ENCODE assay signal across 18 mouse cellular contexts in genomic region chr2:78064321-78065037, GRCm38 (mm10).
DNase-seq lines count a peak whose midpoint lies in the region; ATAC-seq and TF ChIP-seq lines count a peak whose summit lies in the region.
"Had no signal": no experiment of that assay in that cellular context is flagged by ENCODE, and none has a peak within 500 bp of the region (broad histone marks: within the 10 kb centered on the region; RNA-seq: fewer than 3 reads in every experiment).

No protein-coding gene starts in this region.

- H3K9me3 ChIP-seq in forebrain, embryonic 10.5 days: no peaks in the 10 kb centered on the region
- no peaks in the 10 kb centered on the region for H3K9me3 ChIP-seq in hindbrain, embryonic 13.5 days
- H3K9me3 ChIP-seq in midbrain, embryonic 14.5 days (ENCODE audit: control insufficient read depth, low read length): no peaks in the 10 kb centered on the region
- H3K9me3 ChIP-seq in intestine, embryonic 16.5 days (ENCODE audit: control insufficient read depth, low read length): no peaks in the 10 kb centered on the region
- H3K9me3 ChIP-seq: embryonic facial prominence, embryonic 15.5 days; heart, embryonic 12.5 days; liver, embryonic 12.5 days; stomach, embryonic 15.5 days had no signal

- no peak overlapping the region for H3K27ac ChIP-seq in forebrain, embryonic 10.5 days
- no peak overlapping the region; the same call in 1 of the 2 replicates for H3K27ac ChIP-seq in hindbrain, embryonic 13.5 days
- H3K27ac ChIP-seq in midbrain, embryonic 14.5 days (replicated peaks; ENCODE audit: low read depth, low read length): peak overlapping the region; percentile 57; the same call in 1 of the 2 replicates
- no peak overlapping the region for H3K27ac ChIP-seq in intestine, embryonic 16.5 days (ENCODE audit: low read length)
- H3K27ac ChIP-seq: embryonic facial prominence, embryonic 15.5 days; gastrocnemius, adult 2 months; left cerebral cortex, adult 2 months; liver, embryonic 12.5 days; stomach, embryonic 15.5 days had no signal

- in situ Hi-C loops in Patski (cut with MboI; ENCODE audit: low pct_unique_long_range_greater_than_20kb): no loop called here

- no peaks in the 10 kb centered on the region for H3K27me3 ChIP-seq in Patski
- peaks cover 22% of the 10 kb centered on the region for H3K27me3 ChIP-seq in forebrain, embryonic 10.5 days (ENCODE audit: poor library complexity, severe bottlenecking)
- H3K27me3 ChIP-seq in hindbrain, embryonic 13.5 days: 0 out of 2 replicates have a peak, but pooled peaks cover 2% of the 10 kb centered on the region
- no peaks in the 10 kb centered on the region for H3K27me3 ChIP-seq in midbrain, embryonic 14.5 days (ENCODE audit: control insufficient read depth, insufficient read depth, low read length)
- H3K27me3 ChIP-seq in intestine, embryonic 16.5 days (replicated peaks; ENCODE audit: control insufficient read depth, insufficient read depth, low read length): no peaks in the 10 kb centered on the region
- H3K27me3 ChIP-seq: embryonic facial prominence, embryonic 15.5 days; heart, embryonic 12.5 days; liver, embryonic 12.5 days; stomach, embryonic 15.5 days had no signal

- H3K36me3 ChIP-seq in forebrain, embryonic 10.5 days (replicated peaks): no peaks in the 10 kb centered on the region
- H3K36me3 ChIP-seq in hindbrain, embryonic 13.5 days: no peaks in the 10 kb centered on the region
- H3K36me3 ChIP-seq in midbrain, embryonic 14.5 days (ENCODE audit: control insufficient read depth, insufficient read depth, low read length): no peaks in the 10 kb centered on the region
- H3K36me3 ChIP-seq in intestine, embryonic 16.5 days (ENCODE audit: control insufficient read depth, insufficient read depth, low read length): no peaks in the 10 kb centered on the region
- H3K36me3 ChIP-seq: embryonic facial prominence, embryonic 15.5 days; heart, embryonic 12.5 days; liver, embryonic 12.5 days; stomach, embryonic 15.5 days had no signal

- CTCF ChIA-PET in Patski (lab: Charles Lee): interaction anchor here (1.2 kb wide), 1 partner anchor 604 kb away, joined by 3 read pairs; no protein-coding TSS in a partner anchor

- no peak overlapping the region for H3K4me3 ChIP-seq in forebrain, embryonic 10.5 days
- H3K4me3 ChIP-seq in hindbrain, embryonic 13.5 days: no peak overlapping the region
- no peak overlapping the region for H3K4me3 ChIP-seq in midbrain, embryonic 14.5 days (replicated peaks; ENCODE audit: low read depth, low read length)
- H3K4me3 ChIP-seq in intestine, embryonic 16.5 days (ENCODE audit: low read length): no peak overlapping the region
- H3K4me3 ChIP-seq: embryonic facial prominence, embryonic 15.5 days; gastrocnemius, adult 2 months; heart, embryonic 12.5 days; left cerebral cortex, adult 2 months; liver, embryonic 12.5 days; myocyte; stomach, embryonic 15.5 days had no signal

- WGBS in forebrain, embryonic 10.5 days: 50% methylated on average over 16 of the region's 16 CpGs
- WGBS in hindbrain, embryonic 13.5 days: 27% methylated on average over 16 of the region's 16 CpGs
- WGBS in midbrain, embryonic 14.5 days: 19% methylated on average over 16 of the region's 16 CpGs
- 68% methylated on average over 16 of the region's 16 CpGs for WGBS in intestine, embryonic 16.5 days

- ATAC-seq in Patski: no peak
- ATAC-seq in hindbrain, embryonic 13.5 days (ENCODE audit: low FRiP score): 0 out of 2 replicates have a peak, but pooled peaks have one; percentile 52
- ATAC-seq in midbrain, embryonic 14.5 days (ENCODE audit: low FRiP score, low TSS enrichment): peak; percentile 73
- no peak for ATAC-seq in intestine, embryonic 16.5 days
- ATAC-seq: liver, embryonic 12.5 days had no signal

- H3K9ac ChIP-seq in hindbrain, embryonic 13.5 days: no peak overlapping the region
- 0 out of 2 replicates have a peak overlapping the region, but pooled peaks have one; percentile 26 for H3K9ac ChIP-seq in midbrain, embryonic 14.5 days (replicated peaks; ENCODE audit: low read length)
- no peak overlapping the region for H3K9ac ChIP-seq in intestine, embryonic 16.5 days (ENCODE audit: low read depth, low read length)
- H3K9ac ChIP-seq: embryonic facial prominence, embryonic 15.5 days; heart, embryonic 12.5 days; liver, embryonic 12.5 days; stomach, embryonic 15.5 days had no signal

- peaks cover 10% of the 10 kb centered on the region for H3K4me1 ChIP-seq in forebrain, embryonic 10.5 days
- peaks cover 6% of the 10 kb centered on the region; the same call in 1 of the 2 replicates for H3K4me1 ChIP-seq in hindbrain, embryonic 13.5 days (replicated peaks)
- H3K4me1 ChIP-seq in midbrain, embryonic 14.5 days (ENCODE audit: control insufficient read depth, insufficient read depth, low read length): peaks cover 7% of the 10 kb centered on the region; the same call in 1 of the 2 replicates
- no peaks in the 10 kb centered on the region for H3K4me1 ChIP-seq in intestine, embryonic 16.5 days (ENCODE audit: control insufficient read depth, insufficient read depth, low read length)
- H3K4me1 ChIP-seq: embryonic facial prominence, embryonic 15.5 days; heart, embryonic 12.5 days had no signal

- no peak overlapping the region for H3K4me2 ChIP-seq in hindbrain, embryonic 13.5 days
- peak overlapping the region; percentile 27; the same call in 1 of the 2 replicates for H3K4me2 ChIP-seq in midbrain, embryonic 14.5 days (ENCODE audit: low read length)
- no peak overlapping the region for H3K4me2 ChIP-seq in intestine, embryonic 16.5 days (ENCODE audit: low read depth, low read length)
- H3K4me2 ChIP-seq: embryonic facial prominence, embryonic 15.5 days; heart, embryonic 12.5 days; liver, embryonic 12.5 days; stomach, embryonic 15.5 days had no signal

- DNase-seq in Patski (ENCODE audit: low read depth, low spot score): no peak
- peak; percentile 25 for DNase-seq in forebrain, embryonic 10.5 days (ENCODE audit: extremely low spot score, low spot score)
- peak; percentile 71 for DNase-seq in midbrain, embryonic 14.5 days
- DNase-seq in adrenal gland, postnatal 25 days: no peak
- no peak for DNase-seq in kidney, adult 9 months
- no peak for DNase-seq in heart, adult 9 months (ENCODE audit: low spot score in 2 of 2)
- DNase-seq: adrenal gland, adult 8-10 months; cerebellum, adult 9-10 months; gastrocnemius, adult 2 months; kidney, postnatal 25 days had no signal

- peak; percentile 12 for TF ChIP-seq CTCF in Patski (IDR thresholded peaks at IDR 0.05)

- POLR2A ChIA-PET in Patski (lab: Charles Lee): no interaction called here

Comparison
In these comparisons a context has a peak if more than half of its experiments do, and no peak if none do; other contexts are left out.
1. ATAC-seq: peak in hindbrain, embryonic 13.5 days (single experiment) and midbrain, embryonic 14.5 days (single experiment); none in Patski (single experiment) and intestine, embryonic 16.5 days (single experiment).
2. DNase-seq: peak in forebrain, embryonic 10.5 days (single experiment) and midbrain, embryonic 14.5 days (single experiment); none in Patski (single experiment), adrenal gland, postnatal 25 days (single experiment), kidney, adult 9 months (single experiment) and heart, adult 9 months (0 of 2).